Mouse (Mus musculus) brain, embryonic 14.5 days (tissue): ENCODE measurements around the gene S100a11.

Experiments used
- CTCF ChIP-seq: fragments of 200-500 bp; IDR thresholded peaks from 2 replicates; pipeline ENCODE4 v1.5.1; 2012; ENCODE audit warnings: inconsistent platforms, mild to moderate bottlenecking, moderate library complexity, borderline replicate concordance; ENCODE audit not compliant: insufficient read depth, insufficient read length; ENCODE audit errors: extremely low read depth
- POLR2A ChIP-seq: fragments of 200-500 bp; IDR thresholded peaks from 2 replicates; pipeline ENCODE4 v1.6.1; 2012; ENCODE audit warnings: mild to moderate bottlenecking, inconsistent platforms, borderline replicate concordance; ENCODE audit not compliant: poor library complexity, insufficient read depth, insufficient read length, severe bottlenecking; ENCODE audit errors: extremely low read depth

- no peak for TF ChIP-seq CTCF
- TF ChIP-seq POLR2A: no peak
Observed at GRCm38 (mm10) chr3:93553311-93553710, 33.0 kb downstream of the S100a11 start.
